Mouse (Mus musculus): ENCODE results near the gene Acox2. TPM values are rescaled to one million over a fixed set of nuclear protein-coding genes. Genes with fewer than 3 reads are reported as not detected.
A peak's percentile ranks its signal among the peaks of the same experiment; 100 is the strongest.
"Not testable (repeated sequence)": the region's sequence is repeated elsewhere in the genome, so short reads cannot be mapped to it uniquely, and the experiment has no call there.

Gene Acox2
- polyA plus RNA-seq, 1 experiment from 2014 or later, result 74.1 TPM

- not testable (repeated sequence) for H3K27me3 ChIP-seq (ENCODE audit: control insufficient read depth, insufficient read depth, low read depth, low read length); H3K4me2 ChIP-seq (ENCODE audit: low read depth, low read length); H3K27ac ChIP-seq (ENCODE audit: low read length); H3K9ac ChIP-seq (ENCODE audit: low read depth, low read length); H3K9me3 ChIP-seq (replicated peaks; ENCODE audit: control insufficient read depth, low read length); H3K36me3 ChIP-seq (ENCODE audit: control insufficient read depth, insufficient read depth); H3K4me1 ChIP-seq (ENCODE audit: control insufficient read depth, low read depth, low read length); H3K4me3 ChIP-seq (ENCODE audit: low read depth, low read length)
- ATAC-seq (ENCODE audit: low read depth), result peak; percentile 68
- WGBS (ENCODE audit: insufficient replicate concordance), result 65% methylated on average over 5 of the region's 5 CpGs
These were observed 27.4 kb upstream of the Acox2 start for GRCm38 (mm10) chr14:8286595-8286994.

DNA sequence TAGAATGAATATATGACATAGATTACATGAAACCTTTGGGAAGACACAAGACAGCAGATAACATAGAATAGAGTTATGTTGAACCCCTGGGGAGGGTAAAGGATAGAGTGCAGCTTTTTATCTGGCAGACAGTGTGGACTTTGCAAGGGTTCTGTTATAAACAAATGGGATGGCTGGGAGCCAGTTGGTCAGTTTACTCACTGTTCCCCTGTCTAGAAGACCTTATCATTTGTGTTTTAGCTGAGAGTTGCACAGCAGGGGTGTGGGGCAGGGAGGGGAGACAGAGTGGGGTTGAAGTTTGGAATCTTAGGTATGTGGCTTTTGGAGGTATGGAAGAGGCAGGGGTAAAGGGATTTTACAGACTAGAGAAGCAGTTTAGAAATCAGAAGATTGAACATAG is 24.6 kb upstream of the Acox2 start:
- Histone ChIP-seq H3K9ac (ENCODE audit: low read depth, low read length) (no peak overlapping the region), H3K27me3 (ENCODE audit: control insufficient read depth, insufficient read depth, low read depth, low read length) (no peaks in the 10 kb centered on the region), H3K4me3 (ENCODE audit: low read depth, low read length) (no peak overlapping the region), H3K4me2 (ENCODE audit: low read depth, low read length) (no peak overlapping the region), H3K9me3 (replicated peaks; ENCODE audit: control insufficient read depth, low read length) (no peaks in the 10 kb centered on the region), H3K27ac (ENCODE audit: low read length) (peak overlapping the region; percentile 82), H3K36me3 (ENCODE audit: control insufficient read depth, insufficient read depth) (no peaks in the 10 kb centered on the region), H3K4me1 (ENCODE audit: control insufficient read depth, low read depth, low read length) (no peaks in the 10 kb centered on the region; the same call in 1 of the 2 replicates)
- ATAC-seq (ENCODE audit: low read depth), result peak; percentile 88

DNA sequence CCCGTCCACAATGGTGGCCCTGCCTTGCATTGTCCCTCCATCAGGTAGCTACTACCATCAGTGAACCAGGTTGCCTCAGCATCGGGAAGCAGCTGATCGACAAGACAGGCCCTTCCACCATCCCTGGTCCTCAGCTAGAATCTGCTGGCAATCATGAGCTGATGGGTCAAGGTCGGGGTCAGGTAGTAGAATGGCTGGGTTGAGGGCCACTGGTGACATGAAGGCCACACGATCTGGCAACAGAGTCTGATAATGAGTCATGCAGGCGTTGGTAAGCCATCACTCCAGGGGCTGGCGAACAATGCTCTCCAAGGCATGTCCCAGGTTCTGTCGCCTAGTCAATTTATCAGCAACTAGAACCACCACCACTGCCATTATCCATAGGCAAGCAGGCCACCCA is 12.1 kb upstream of the Acox2 start:
- ATAC-seq (ENCODE audit: low read depth); H3K4me2 ChIP-seq (ENCODE audit: low read depth, low read length); H3K9me3 ChIP-seq (replicated peaks; ENCODE audit: control insufficient read depth, low read length); H3K27ac ChIP-seq (ENCODE audit: low read length); H3K4me3 ChIP-seq (ENCODE audit: low read depth, low read length); H3K4me1 ChIP-seq (ENCODE audit: control insufficient read depth, low read depth, low read length); H3K36me3 ChIP-seq (ENCODE audit: control insufficient read depth, insufficient read depth); H3K27me3 ChIP-seq (ENCODE audit: control insufficient read depth, insufficient read depth, low read depth, low read length); H3K9ac ChIP-seq (ENCODE audit: low read depth, low read length): not testable (repeated sequence)
- WGBS (ENCODE audit: insufficient replicate concordance), result 56% methylated on average over 8 of the region's 8 CpGs

GRCm38 (mm10) chr14:8264378-8264777 is 5.2 kb upstream of the Acox2 start:
- WGBS (ENCODE audit: insufficient replicate concordance), result 70% methylated on average over 1 of the region's 1 CpGs

GRCm38 (mm10) chr14:8262242-8262641 is 3.1 kb upstream of the Acox2 start:
- H3K27me3 ChIP-seq (ENCODE audit: control insufficient read depth, insufficient read depth, low read depth, low read length), result no peaks in the 10 kb centered on the region
- H3K36me3 ChIP-seq (ENCODE audit: control insufficient read depth, insufficient read depth), result no peaks in the 10 kb centered on the region
- H3K9me3 ChIP-seq (replicated peaks; ENCODE audit: control insufficient read depth, low read length), result no peaks in the 10 kb centered on the region

More at GRCm38 (mm10) chr14:8264378-8264777, 5.2 kb upstream of the Acox2 start:
- no peak overlapping the region for H3K9ac ChIP-seq (ENCODE audit: low read depth, low read length)
- H3K27ac ChIP-seq (ENCODE audit: low read length), result no peak overlapping the region
- H3K4me2 ChIP-seq (ENCODE audit: low read depth, low read length), result no peak overlapping the region
- no peaks in the 10 kb centered on the region for H3K9me3 ChIP-seq (replicated peaks; ENCODE audit: control insufficient read depth, low read length)
- no peak for ATAC-seq (ENCODE audit: low read depth)
- H3K4me3 ChIP-seq (ENCODE audit: low read depth, low read length), result no peak overlapping the region
- no peaks in the 10 kb centered on the region for H3K36me3 ChIP-seq (ENCODE audit: control insufficient read depth, insufficient read depth)
- no peaks in the 10 kb centered on the region; the same call in 1 of the 2 replicates for H3K4me1 ChIP-seq (ENCODE audit: control insufficient read depth, low read depth, low read length)
- H3K27me3 ChIP-seq (ENCODE audit: control insufficient read depth, insufficient read depth, low read depth, low read length), result no peaks in the 10 kb centered on the region

DNA sequence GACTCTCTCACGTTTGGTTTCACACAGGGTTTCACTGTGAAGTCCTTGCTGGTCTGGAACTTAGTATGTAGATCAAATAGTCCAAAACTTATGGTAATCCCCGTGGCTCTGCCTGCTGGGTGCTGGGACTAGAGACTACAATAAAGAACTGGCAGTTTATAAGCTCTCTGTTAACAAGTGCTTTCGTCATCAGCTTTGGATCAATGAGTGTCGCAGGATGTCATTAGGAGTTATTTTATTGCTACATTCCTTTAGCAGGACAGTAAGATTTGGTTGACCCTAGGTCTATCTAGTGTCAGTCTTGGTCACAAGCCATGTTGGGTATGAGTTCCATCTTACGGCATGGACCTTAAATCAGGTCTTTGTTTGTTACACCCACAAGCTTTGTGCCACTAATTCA is 1.1 kb upstream of the Acox2 start:
- H3K9ac ChIP-seq (ENCODE audit: low read depth, low read length), result no peak overlapping the region
- no peaks in the 10 kb centered on the region for H3K9me3 ChIP-seq (replicated peaks; ENCODE audit: control insufficient read depth, low read length)
- 59% methylated on average over 5 of the region's 5 CpGs for WGBS (ENCODE audit: insufficient replicate concordance)
- no peaks in the 10 kb centered on the region for H3K36me3 ChIP-seq (ENCODE audit: control insufficient read depth, insufficient read depth)
- H3K4me3 ChIP-seq (ENCODE audit: low read depth, low read length), result no peak overlapping the region
- no peak for ATAC-seq (ENCODE audit: low read depth)
- peak overlapping the region; percentile 70 for H3K27ac ChIP-seq (ENCODE audit: low read length)
- H3K4me2 ChIP-seq (ENCODE audit: low read depth, low read length), result no peak overlapping the region
- H3K4me1 ChIP-seq (ENCODE audit: control insufficient read depth, low read depth, low read length), result no peaks in the 10 kb centered on the region; the same call in none of the 2 replicates
- no peaks in the 10 kb centered on the region for H3K27me3 ChIP-seq (ENCODE audit: control insufficient read depth, insufficient read depth, low read depth, low read length)

More at GRCm38 (mm10) chr14:8262242-8262641, 3.1 kb upstream of the Acox2 start:
- Histone ChIP-seq H3K9ac (ENCODE audit: low read depth, low read length) (no peak overlapping the region), H3K4me2 (ENCODE audit: low read depth, low read length) (no peak overlapping the region), H3K4me1 (ENCODE audit: control insufficient read depth, low read depth, low read length) (no peaks in the 10 kb centered on the region; the same call in 1 of the 2 replicates), H3K4me3 (ENCODE audit: low read depth, low read length) (no peak overlapping the region), H3K27ac (ENCODE audit: low read length) (no peak overlapping the region)
- no peak for ATAC-seq (ENCODE audit: low read depth)
- WGBS (ENCODE audit: insufficient replicate concordance), result 28% methylated on average over 1 of the region's 1 CpGs

GRCm38 (mm10) chr14:8258752-8259151 is 401 bp downstream of the Acox2 start:
- peak; percentile 9; the same call in 1 of the 2 replicates for ATAC-seq (ENCODE audit: low read depth)
- Histone ChIP-seq H3K9ac (ENCODE audit: low read depth, low read length) (peak overlapping the region; percentile 15), H3K27me3 (ENCODE audit: control insufficient read depth, insufficient read depth, low read depth, low read length) (no peaks in the 10 kb centered on the region), H3K36me3 (ENCODE audit: control insufficient read depth, insufficient read depth) (no peaks in the 10 kb centered on the region), H3K27ac (ENCODE audit: low read length) (peak overlapping the region; percentile 62), H3K9me3 (replicated peaks; ENCODE audit: control insufficient read depth, low read length) (no peaks in the 10 kb centered on the region), H3K4me3 (ENCODE audit: low read depth, low read length) (peak overlapping the region; percentile 37), H3K4me1 (ENCODE audit: control insufficient read depth, low read depth, low read length) (no peaks in the 10 kb centered on the region; the same call in none of the 2 replicates), H3K4me2 (ENCODE audit: low read depth, low read length) (peak overlapping the region; percentile 43)
- WGBS (ENCODE audit: insufficient replicate concordance), result 34% methylated on average over 3 of the region's 3 CpGs

DNA sequence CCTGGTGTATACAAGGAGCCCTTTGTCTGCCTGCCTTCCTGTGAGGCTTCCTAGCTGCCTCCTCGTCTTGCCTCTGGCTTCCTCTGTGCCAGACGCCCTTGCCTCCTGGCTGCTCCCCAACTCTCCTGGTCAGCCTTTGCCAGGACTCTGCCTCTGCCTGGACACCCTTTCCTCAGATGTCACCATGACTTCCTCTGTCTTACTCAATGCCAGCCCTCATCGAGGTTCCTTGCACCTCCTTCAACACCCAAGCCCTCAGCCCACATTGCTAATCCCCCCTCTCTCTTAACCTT is 872 bp downstream of the Acox2 start:
- H3K9ac ChIP-seq (ENCODE audit: low read depth, low read length), result peak overlapping the region; percentile 42
- no peaks in the 10 kb centered on the region; the same call in none of the 2 replicates for H3K4me1 ChIP-seq (ENCODE audit: control insufficient read depth, low read depth, low read length)
- H3K9me3 ChIP-seq (replicated peaks; ENCODE audit: control insufficient read depth, low read length), result no peaks in the 10 kb centered on the region
- H3K27me3 ChIP-seq (ENCODE audit: control insufficient read depth, insufficient read depth, low read depth, low read length), result no peaks in the 10 kb centered on the region
- whole genome bisulfite sequencing (ENCODE audit: insufficient replicate concordance), result 30% methylated on average over 3 of the region's 3 CpGs
- peak overlapping the region; percentile 43 for H3K4me2 ChIP-seq (ENCODE audit: low read depth, low read length)
- peak overlapping the region; percentile 62 for H3K27ac ChIP-seq (ENCODE audit: low read length)
- peak overlapping the region; percentile 37 for H3K4me3 ChIP-seq (ENCODE audit: low read depth, low read length)
- no peaks in the 10 kb centered on the region for H3K36me3 ChIP-seq (ENCODE audit: control insufficient read depth, insufficient read depth)
- 0 out of 2 replicates have a peak, but pooled peaks have one; percentile 2 for ATAC-seq (ENCODE audit: low read depth)

- H3K9me3 ChIP-seq (replicated peaks; ENCODE audit: control insufficient read depth, low read length), result no peaks in the 10 kb centered on the region
- H3K36me3 ChIP-seq (ENCODE audit: control insufficient read depth, insufficient read depth), result no peaks in the 10 kb centered on the region
- no peaks in the 10 kb centered on the region; the same call in none of the 2 replicates for H3K4me1 ChIP-seq (ENCODE audit: control insufficient read depth, low read depth, low read length)
- peak overlapping the region; percentile 43 for H3K4me2 ChIP-seq (ENCODE audit: low read depth, low read length)
- H3K9ac ChIP-seq (ENCODE audit: low read depth, low read length), result peak overlapping the region; percentile 42
- H3K27me3 ChIP-seq (ENCODE audit: control insufficient read depth, insufficient read depth, low read depth, low read length), result no peaks in the 10 kb centered on the region
- 41% methylated on average over 7 of the region's 7 CpGs for WGBS (ENCODE audit: insufficient replicate concordance)
- ATAC-seq (ENCODE audit: low read depth), result 0 out of 2 replicates have a peak, but pooled peaks have one; percentile 37
- H3K27ac ChIP-seq (ENCODE audit: low read length), result peak overlapping the region; percentile 62
- peak overlapping the region; percentile 37 for H3K4me3 ChIP-seq (ENCODE audit: low read depth, low read length)
These were observed 1.4 kb downstream of the Acox2 start for GRCm38 (mm10) chr14:8257521-8258334.

Measured in liver, embryonic 16.5 days (tissue).